Mouse (Mus musculus) ES-E14 (cell line): ENCODE results near the gene Ethe1. TPM values are rescaled to one million over a fixed set of nuclear protein-coding genes. Genes with fewer than 3 reads are reported as not detected.
"Not testable (repeated sequence)": the region's sequence is repeated elsewhere in the genome, so short reads cannot be mapped to it uniquely, and the experiment has no call there.

ENCODE experiments used
- DNase-seq: peaks from one replicate; pipeline ENCODE4 v3.0.0-alpha.2; 2013; ENCODE audit warnings: low read depth, low spot score
- H3K27ac ChIP-seq: 2 replicates; pipeline ENCODE4 v1.5.1; 2012; ENCODE audit warnings: low read depth, mild to moderate bottlenecking, low read length, moderate library complexity, mixed read lengths; ENCODE audit not compliant: poor library complexity, insufficient read depth, severe bottlenecking
- H3K36me3 ChIP-seq: 2 replicates; pipeline ENCODE4 v1.6.1; 2012; ENCODE audit warnings: mild to moderate bottlenecking, low read length, moderate library complexity, mixed read lengths; ENCODE audit not compliant: control insufficient read depth, poor library complexity, insufficient read depth, severe bottlenecking
- H3K4me1 ChIP-seq, 2 experiments: fragments of 150-350 bp in 1 of 2; sonication (generic) in 1 of 2; 2 replicates each; pipeline ENCODE4 v1.6.1; 2012; ENCODE audit warnings: low read length in 2 of 2, mild to moderate bottlenecking in 1 of 2, mixed read lengths in 1 of 2; ENCODE audit not compliant: control insufficient read depth in 2 of 2, insufficient read depth in 2 of 2, poor library complexity in 1 of 2
- H3K4me3 ChIP-seq, 2 experiments: fragments of 150-350 bp in 1 of 2; sonication (generic) in 1 of 2; 2 replicates each; pipeline ENCODE4 v1.5.1; 2012; ENCODE audit warnings: low read length in 2 of 2, low read depth in 1 of 2, mild to moderate bottlenecking in 1 of 2, mixed read lengths in 1 of 2; ENCODE audit not compliant: insufficient read depth in 1 of 2, poor library complexity in 1 of 2, severe bottlenecking in 1 of 2
- H3K9ac ChIP-seq: 2 replicates; pipeline ENCODE4 v1.6.1; 2012; ENCODE audit warnings: low read depth, mild to moderate bottlenecking, low read length, mixed read lengths; ENCODE audit not compliant: poor library complexity, insufficient read depth, severe bottlenecking
- H3K9me3 ChIP-seq: fragments of 150-350 bp; sonication (generic); 2 replicates; pipeline ENCODE4 v1.6.1; 2012; ENCODE audit warnings: low read depth, mild to moderate bottlenecking, low read length; ENCODE audit not compliant: control insufficient read depth, insufficient read depth
- CHD2 ChIP-seq: IDR thresholded peaks from 2 replicates; pipeline ENCODE4 v1.6.1; 2014; ENCODE audit warnings: mild to moderate bottlenecking, low read depth, low read length, inconsistent platforms
- HCFC1 ChIP-seq: IDR thresholded peaks from 2 replicates; pipeline ENCODE4 v1.6.1; 2012; ENCODE audit warnings: low read length, inconsistent platforms, borderline replicate concordance; ENCODE audit not compliant: insufficient read depth
- MAFK ChIP-seq: IDR thresholded peaks from 2 replicates; pipeline ENCODE4 v1.6.1; 2014; ENCODE audit warnings: mild to moderate bottlenecking, low read depth, low read length, inconsistent platforms; ENCODE audit not compliant: insufficient read depth
- ZC3H11A ChIP-seq: IDR thresholded peaks from 2 replicates; pipeline ENCODE4 v1.6.1; 2012; ENCODE audit warnings: low read depth, mild to moderate bottlenecking, inconsistent platforms, low read length, borderline replicate concordance
- ZNF384 ChIP-seq: IDR thresholded peaks from 2 replicates; pipeline ENCODE4 v1.6.1; 2012; ENCODE audit warnings: low read depth, low read length, inconsistent platforms
- in situ Hi-C, 2 experiments: fragments of 600-800 bp; cut with MboI; formaldehyde crosslinking; loops; one replicate each; pipeline ENCODE4 v1.15.1; 2025; ENCODE audit warnings: low sequenced_read_pairs in 2 of 2, inconsistent platforms in 1 of 2; ENCODE audit not compliant: unreplicated experiment in 2 of 2
- total RNA-seq: library from RNA; depleted of rRNA; stranded (reverse); fragments of 300-350 nt; gene quantifications from 2 replicates; pipeline ENCODE4 v1.2.3, GENCODE M21; 2012

Ethe1 gene
- total RNA-seq, 1 experiment = 14.7 TPM

DNA sequence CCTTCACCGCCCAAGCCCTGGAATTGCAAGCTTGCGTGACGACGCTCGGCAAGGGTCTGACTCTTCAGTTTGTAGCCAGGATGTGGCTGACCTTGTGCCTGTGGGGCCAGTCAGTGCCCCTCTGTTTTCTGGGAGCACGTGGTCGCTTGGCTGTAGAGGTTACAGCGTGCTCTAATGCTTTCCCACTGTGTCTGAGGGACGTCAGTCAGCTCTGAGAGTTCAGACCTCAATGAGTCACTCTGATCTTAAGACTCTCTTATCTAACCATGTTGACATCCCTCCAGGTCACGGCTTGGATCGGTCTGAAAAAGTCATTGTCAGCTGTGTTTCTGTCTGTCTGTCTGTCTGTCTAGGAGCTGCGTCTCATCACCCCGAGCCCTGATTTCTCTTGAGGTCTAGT, 27.5 kb downstream of the Ethe1 start:
- DNase-seq = no peak
- in situ Hi-C loops = loop anchor here in 1 of 2 experiments (25.0 kb wide), 1 partner anchor 347 kb away; the partner anchor contains the start of gene Rabac1
- TF ChIP-seq HCFC1 (no peak), ZNF384 (no peak), CHD2 (no peak), ZC3H11A (no peak), MAFK (no peak)
- no peak overlapping the region for H3K9ac ChIP-seq
- peaks cover 0 to 9% of the 10 kb centered on the region in 2 experiments; a peak in 2 of 4 replicates for H3K4me1 ChIP-seq
- H3K27ac ChIP-seq = no peak overlapping the region
- H3K4me3 ChIP-seq = no peak overlapping the region
- no peaks in the 10 kb centered on the region for H3K36me3 ChIP-seq
- H3K9me3 ChIP-seq = no peaks in the 10 kb centered on the region

GRCm38 (mm10) chr7:24617763-24618162, 30.4 kb downstream of the Ethe1 start:
- Histone ChIP-seq H3K27ac (no peak overlapping the region), H3K9me3 (no peaks in the 10 kb centered on the region), H3K9ac (no peak overlapping the region), H3K4me1 (peaks cover 0 to 4% of the 10 kb centered on the region in 2 experiments; a peak in 1 of 4 replicates), H3K36me3 (no peaks in the 10 kb centered on the region; the same call in 1 of the 2 replicates), H3K4me3 (no peak overlapping the region)
- in situ Hi-C loops = loop anchor here in 1 of 2 experiments (25.0 kb wide), 1 partner anchor 345 kb away; the partner anchor contains the start of gene Rabac1
- DNase-seq = no peak
- no peak for TF ChIP-seq CHD2
- no peak for TF ChIP-seq MAFK
- no peak for TF ChIP-seq ZC3H11A
- TF ChIP-seq ZNF384 = no peak
- TF ChIP-seq HCFC1 = no peak

DNA sequence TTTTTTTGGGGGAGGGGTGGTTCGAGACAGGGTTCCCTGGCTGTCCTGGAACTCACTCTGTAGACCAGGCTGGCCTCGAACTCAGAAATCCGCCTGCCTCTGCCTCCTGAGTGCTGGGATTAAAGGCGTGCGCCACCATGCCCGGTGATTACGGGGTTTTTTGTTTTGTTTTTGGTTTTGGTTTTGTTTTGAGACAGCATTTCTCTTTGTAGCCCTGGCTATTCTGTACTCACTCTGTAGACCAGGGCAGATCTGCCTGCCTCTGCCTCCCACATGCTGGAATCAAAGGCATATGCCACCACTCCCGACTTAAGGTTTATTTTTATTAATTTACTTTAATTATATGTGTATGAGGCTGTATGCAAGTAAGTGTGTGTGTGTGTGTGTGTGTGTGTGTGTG, 31.0 kb downstream of the Ethe1 start:
- not testable (repeated sequence) for H3K27ac ChIP-seq, H3K4me1 ChIP-seq, H3K4me3 ChIP-seq, DNase-seq, H3K9me3 ChIP-seq, H3K9ac ChIP-seq, H3K36me3 ChIP-seq
- in situ Hi-C loops = loop anchor here in 1 of 2 experiments (25.0 kb wide), 1 partner anchor 344 kb away; the partner anchor contains the start of gene Rabac1

- no peaks in the 10 kb centered on the region for H3K4me1 ChIP-seq
- TF ChIP-seq CHD2 (no peak), MAFK (no peak), HCFC1 (no peak), ZNF384 (no peak), ZC3H11A (no peak)
- in situ Hi-C loops = loop anchor here in 1 of 2 experiments (25.0 kb wide), 1 partner anchor 342 kb away; the partner anchor contains the start of gene Rabac1
- H3K36me3 ChIP-seq = no peaks in the 10 kb centered on the region; the same call in 1 of the 2 replicates
- peak; percentile 77 for DNase-seq
- H3K27ac ChIP-seq = no peak overlapping the region
- H3K9me3 ChIP-seq = no peaks in the 10 kb centered on the region
- peak overlapping the region; percentile 54; the same call in 1 of the 2 replicates for H3K9ac ChIP-seq
- H3K4me3 ChIP-seq = peak overlapping the region; percentile 40 to 51
These were observed 32.5 kb downstream of the Ethe1 start for GRCm38 (mm10) chr7:24619671-24620397.
